14 mouse cellular contexts compared by ENCODE assay signal in the genomic region with DNA sequence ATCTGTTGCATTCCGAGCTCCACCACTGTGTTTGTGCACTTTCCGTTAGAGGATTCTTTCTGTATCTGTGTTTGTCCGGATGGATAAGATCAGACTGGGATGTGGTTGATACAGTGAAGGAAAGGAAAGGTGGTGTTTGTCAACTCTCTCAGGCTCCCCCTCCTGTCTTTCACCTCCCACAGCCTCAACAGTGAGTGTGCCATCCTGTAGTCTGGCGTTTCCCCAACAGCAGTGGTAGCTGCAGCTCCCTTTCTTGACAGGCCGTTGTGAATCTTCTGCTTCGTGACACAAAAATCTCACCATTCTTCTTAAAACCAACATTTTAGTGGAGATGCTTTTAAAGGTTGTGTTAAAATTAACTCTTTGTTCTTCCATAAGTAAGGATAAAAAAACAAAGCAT.
"Had no signal": no experiment of that assay in that cellular context is flagged by ENCODE, and none has a peak within 500 bp of the region (broad histone marks: within the 10 kb centered on the region; RNA-seq: fewer than 3 reads in every experiment).

No protein-coding gene starts in this region.

- H3K4me1 ChIP-seq: liver, embryonic 15.5 days had no signal

- H3K27ac ChIP-seq: kidney, postnatal 0 days; limb, embryonic 10.5 days; liver, embryonic 15.5 days; macrophage; midbrain, embryonic 13.5 days; stomach, embryonic 15.5 days had no signal

- DNase-seq: kidney, adult 11 months; kidney, adult 9 months; lung, adult 2 months; lung, postnatal 10 days; thymus, adult 2 months; thymus, postnatal 25 days had no signal

- H3K36me3 ChIP-seq: midbrain, embryonic 13.5 days; stomach, embryonic 15.5 days had no signal

- H3K4me2 ChIP-seq: liver, embryonic 11.5 days; liver, embryonic 15.5 days; midbrain, embryonic 13.5 days; stomach, embryonic 15.5 days had no signal

- ATAC-seq: midbrain, embryonic 13.5 days had no signal

- H3K4me3 ChIP-seq: limb, embryonic 10.5 days; liver, embryonic 15.5 days; megakaryocyte, embryonic 14.5 days; midbrain, embryonic 13.5 days; stomach, embryonic 15.5 days had no signal

- H3K9ac ChIP-seq: liver, embryonic 15.5 days; midbrain, embryonic 13.5 days; stomach, embryonic 15.5 days had no signal

- H3K27me3 ChIP-seq: liver, embryonic 15.5 days; megakaryocyte, embryonic 14.5 days; midbrain, embryonic 13.5 days; stomach, embryonic 15.5 days had no signal

- H3K9me3 ChIP-seq: limb, embryonic 10.5 days; liver, embryonic 15.5 days; megakaryocyte, embryonic 14.5 days; midbrain, embryonic 13.5 days; stomach, embryonic 15.5 days had no signal
